Mouse (Mus musculus) left cerebral cortex, postnatal 4 days (tissue): Measurements from ENCODE around the gene Aebp1. TPM values are rescaled to one million over a fixed set of nuclear protein-coding genes. Genes with fewer than 3 reads are reported as not detected.

Experiments used
- DNase-seq: peaks from one replicate; pipeline ENCODE4 v3.0.0-alpha.2; 2022
- intact Hi-C: fragments of 180-260 bp; cut with DNase I; formaldehyde crosslinking; loops from one replicate; pipeline ENCODE4 v1.15.1; 2025
- total RNA-seq, 2 experiments: library from RNA; stranded (reverse); gene quantifications; 2 replicates each; pipeline ENCODE4 v1.2.3; 2021

Gene Aebp1
- total RNA-seq, 2 experiments from 2014 or later, result 20.4 to 24.8 TPM

GRCm38 (mm10) chr11:5918111-5918510, 56.4 kb downstream of the Aebp1 start:
- no peak for DNase-seq
- intact Hi-C loops, result no loop called here

- intact Hi-C loops, result no loop called here
- no peak for DNase-seq
These were observed 57.9 kb downstream of the Aebp1 start for GRCm38 (mm10) chr11:5919606-5920005.

DNA sequence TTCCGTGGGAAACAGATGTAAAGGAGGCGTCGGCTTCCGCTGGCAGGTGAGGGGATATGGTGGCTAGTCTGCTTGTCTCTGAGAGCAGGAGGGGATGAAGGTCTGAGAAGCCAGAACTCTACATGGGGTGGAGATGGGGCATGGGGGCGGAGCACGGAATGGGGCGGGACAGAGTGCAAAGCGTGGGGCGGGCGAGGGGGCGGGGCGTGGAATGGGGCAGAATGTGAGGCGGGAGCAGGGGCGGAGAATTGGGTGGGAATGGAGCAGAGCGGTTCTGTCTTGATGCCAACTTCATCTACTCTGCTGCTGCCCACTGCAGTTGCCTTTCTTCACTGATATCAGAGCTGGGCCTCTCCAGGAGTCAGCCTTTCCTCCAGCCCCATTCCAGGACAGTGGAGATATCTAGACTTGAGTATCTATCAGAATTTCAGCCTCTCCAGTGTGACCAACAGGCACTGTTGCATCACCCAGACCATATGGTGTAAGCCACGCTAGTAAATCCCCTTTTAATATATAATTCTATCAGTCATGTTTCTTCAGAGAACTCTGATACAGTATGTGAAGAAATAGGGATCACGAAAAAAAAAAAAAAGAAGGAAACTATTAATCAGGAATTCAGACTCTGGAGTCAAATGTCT, 58.7 kb downstream of the Aebp1 start:
- DNase-seq, result no peak
- intact Hi-C loops, result no loop called here

Other genes with a start within 250 kb of the Aebp1 start
- 10 to 100 TPM; 90.3 to 93.2 TPM for gene Mrps24, start 146.3 kb upstream of the Aebp1 start, total RNA-seq
- 10 to 100 TPM; 41.5 to 52.4 TPM for gene Urgcp, start 99.6 kb upstream of the Aebp1 start, total RNA-seq
- 10 to 100 TPM; 89.8 to 92.4 TPM for gene Dbnl, start 73.5 kb upstream of the Aebp1 start, total RNA-seq
- 1 to 10 TPM; 1.6 TPM for gene Pgam2, start 58.2 kb upstream of the Aebp1 start, total RNA-seq
- gene Polm, start 23.9 kb upstream of the Aebp1 start, total RNA-seq, result 10 to 100 TPM; 16.1 to 16.5 TPM
- 10 to 100 TPM; 26.6 to 37.5 TPM for gene Pold2, start 16.3 kb downstream of the Aebp1 start, total RNA-seq
- gene Myl7, start 36.8 kb downstream of the Aebp1 start, total RNA-seq, result not detected
- 1 to 10 TPM; 3.9 to 4.0 TPM for gene Gck, start 88.1 kb downstream of the Aebp1 start, total RNA-seq
- 100 to 1,000 TPM; 202 to 213 TPM for gene Ykt6, start 93.7 kb downstream of the Aebp1 start, total RNA-seq
- 100 to 1,000 TPM; 593 to 607 TPM for gene Camk2b, start 204.4 kb downstream of the Aebp1 start, total RNA-seq